In genomic region chr3:142280366-142281092, GRCm38 (mm10) we compare ENCODE assay signal across 12 mouse cellular contexts.
DNase-seq lines count a peak whose midpoint lies in the region; ATAC-seq and TF ChIP-seq lines count a peak whose summit lies in the region.
"Had no signal": no experiment of that assay in that cellular context is flagged by ENCODE, and none has a peak within 500 bp of the region (broad histone marks: within the 10 kb centered on the region; RNA-seq: fewer than 3 reads in every experiment).

No protein-coding gene starts in this region.

- H3K27ac ChIP-seq in forebrain, embryonic 15.5 days (replicated peaks): no peak overlapping the region
- no peak overlapping the region for H3K27ac ChIP-seq in forebrain, embryonic 10.5 days
- H3K27ac ChIP-seq in limb, embryonic 12.5 days: no peak overlapping the region
- H3K27ac ChIP-seq in limb, embryonic 10.5 days: no peak overlapping the region
- H3K27ac ChIP-seq in forebrain, postnatal 0 days (ENCODE audit: low read depth, low read length): no peak overlapping the region
- H3K27ac ChIP-seq in stomach, embryonic 14.5 days (ENCODE audit: low read length): peak overlapping the region; percentile 21; the same call in 1 of the 2 replicates
- H3K27ac ChIP-seq: hindbrain, embryonic 10.5 days; limb, embryonic 15.5 days had no signal

- no peak overlapping the region for H3K4me2 ChIP-seq in forebrain, embryonic 15.5 days (replicated peaks)
- H3K4me2 ChIP-seq in limb, embryonic 12.5 days: no peak overlapping the region
- no peak overlapping the region for H3K4me2 ChIP-seq in forebrain, postnatal 0 days (ENCODE audit: low read depth)
- H3K4me2 ChIP-seq in stomach, embryonic 14.5 days (replicated peaks; ENCODE audit: low read depth, low read length): no peak overlapping the region
- H3K4me2 ChIP-seq: limb, embryonic 15.5 days; midbrain, embryonic 11.5 days had no signal

- no peak for TF ChIP-seq CTCF in forebrain, postnatal 0 days (IDR thresholded peaks at IDR 0.05; ENCODE audit: low read depth)

- H3K36me3 ChIP-seq in forebrain, embryonic 15.5 days: no peaks in the 10 kb centered on the region
- peaks cover 6% of the 10 kb centered on the region; the same call in 1 of the 2 replicates for H3K36me3 ChIP-seq in forebrain, embryonic 10.5 days (replicated peaks)
- no peaks in the 10 kb centered on the region for H3K36me3 ChIP-seq in limb, embryonic 12.5 days
- H3K36me3 ChIP-seq in limb, embryonic 10.5 days: no peaks in the 10 kb centered on the region
- no peaks in the 10 kb centered on the region for H3K36me3 ChIP-seq in forebrain, postnatal 0 days (ENCODE audit: insufficient read depth)
- no peaks in the 10 kb centered on the region for H3K36me3 ChIP-seq in stomach, embryonic 14.5 days (ENCODE audit: control insufficient read depth, insufficient read depth, low read length)
- H3K36me3 ChIP-seq: hindbrain, embryonic 10.5 days; limb, embryonic 15.5 days had no signal

- no peak for DNase-seq in forebrain, embryonic 10.5 days (ENCODE audit: extremely low spot score, low spot score)
- no peak for DNase-seq in limb, embryonic 10.5 days (ENCODE audit: low spot score)
- no peak for DNase-seq in forebrain, postnatal 0 days
- DNase-seq in thymus, postnatal 14 days: no peak
- DNase-seq in urinary bladder, postnatal 14 days (ENCODE audit: low spot score): no peak
- DNase-seq: cerebellum, adult 18-20 months had no signal

- no peaks in the 10 kb centered on the region for H3K27me3 ChIP-seq in forebrain, embryonic 15.5 days
- H3K27me3 ChIP-seq in forebrain, embryonic 10.5 days (ENCODE audit: poor library complexity, severe bottlenecking): no peaks in the 10 kb centered on the region
- H3K27me3 ChIP-seq in limb, embryonic 12.5 days: peaks cover 12% of the 10 kb centered on the region
- peaks cover 21% of the 10 kb centered on the region; the same call in 1 of the 2 replicates for H3K27me3 ChIP-seq in limb, embryonic 10.5 days (ENCODE audit: low read depth, poor library complexity, severe bottlenecking)
- H3K27me3 ChIP-seq in forebrain, postnatal 0 days (ENCODE audit: insufficient read depth, low read length): no peaks in the 10 kb centered on the region
- no peaks in the 10 kb centered on the region for H3K27me3 ChIP-seq in stomach, embryonic 14.5 days (ENCODE audit: control insufficient read depth, insufficient read depth, low read length)
- H3K27me3 ChIP-seq: limb, embryonic 15.5 days had no signal

- peak; percentile 55 for ATAC-seq in forebrain, embryonic 15.5 days (replicated peaks)
- ATAC-seq in limb, embryonic 12.5 days (ENCODE audit: insufficient number of reproducible peaks, insufficient read depth, low FRiP score, low TSS enrichment, low read depth): peak; percentile 39; the same call in 1 of the 2 replicates
- peak; percentile 61 for ATAC-seq in forebrain, postnatal 0 days
- ATAC-seq in stomach, embryonic 14.5 days (ENCODE audit: insufficient number of reproducible peaks, insufficient read depth, low FRiP score, low read depth): no peak

- H3K9me3 ChIP-seq in forebrain, embryonic 15.5 days: no peaks in the 10 kb centered on the region
- H3K9me3 ChIP-seq in forebrain, embryonic 10.5 days: no peaks in the 10 kb centered on the region
- no peaks in the 10 kb centered on the region for H3K9me3 ChIP-seq in limb, embryonic 12.5 days
- no peaks in the 10 kb centered on the region for H3K9me3 ChIP-seq in limb, embryonic 10.5 days (replicated peaks)
- H3K9me3 ChIP-seq in forebrain, postnatal 0 days (ENCODE audit: low read length): no peaks in the 10 kb centered on the region
- H3K9me3 ChIP-seq in stomach, embryonic 14.5 days (ENCODE audit: control insufficient read depth, low read depth, low read length): no peaks in the 10 kb centered on the region
- H3K9me3 ChIP-seq: hindbrain, embryonic 10.5 days; limb, embryonic 15.5 days had no signal

- H3K4me1 ChIP-seq in forebrain, embryonic 15.5 days: peaks cover 3% of the 10 kb centered on the region; the same call in 1 of the 2 replicates
- H3K4me1 ChIP-seq in forebrain, embryonic 10.5 days: peaks cover 4% of the 10 kb centered on the region; the same call in 1 of the 2 replicates
- peaks cover 10% of the 10 kb centered on the region; the same call in 1 of the 2 replicates for H3K4me1 ChIP-seq in limb, embryonic 12.5 days (replicated peaks)
- peaks cover 16% of the 10 kb centered on the region for H3K4me1 ChIP-seq in limb, embryonic 10.5 days
- H3K4me1 ChIP-seq in forebrain, postnatal 0 days (ENCODE audit: insufficient read depth): no peaks in the 10 kb centered on the region
- peaks cover 6% of the 10 kb centered on the region; the same call in 1 of the 2 replicates for H3K4me1 ChIP-seq in stomach, embryonic 14.5 days (ENCODE audit: control insufficient read depth, insufficient read depth, low read length)

- WGBS in forebrain, embryonic 15.5 days: 47% methylated on average over 6 of the region's 6 CpGs
- 86% methylated on average over 6 of the region's 6 CpGs for WGBS in forebrain, embryonic 10.5 days
- 52% methylated on average over 6 of the region's 6 CpGs for WGBS in limb, embryonic 12.5 days
- 79% methylated on average over 6 of the region's 6 CpGs for WGBS in limb, embryonic 10.5 days
- WGBS in forebrain, postnatal 0 days: 57% methylated on average over 6 of the region's 6 CpGs
- 57% methylated on average over 6 of the region's 6 CpGs for WGBS in stomach, embryonic 14.5 days

- H3K4me3 ChIP-seq in forebrain, embryonic 15.5 days: no peak overlapping the region
- H3K4me3 ChIP-seq in forebrain, embryonic 10.5 days: no peak overlapping the region
- no peak overlapping the region for H3K4me3 ChIP-seq in limb, embryonic 12.5 days (replicated peaks)
- no peak overlapping the region for H3K4me3 ChIP-seq in limb, embryonic 10.5 days
- no peak overlapping the region for H3K4me3 ChIP-seq in forebrain, postnatal 0 days (ENCODE audit: low read depth, low read length)
- H3K4me3 ChIP-seq in stomach, embryonic 14.5 days (ENCODE audit: low read depth, low read length): no peak overlapping the region
- H3K4me3 ChIP-seq: hindbrain, embryonic 10.5 days; limb, embryonic 15.5 days had no signal

- no peak overlapping the region for H3K9ac ChIP-seq in forebrain, embryonic 15.5 days (replicated peaks)
- H3K9ac ChIP-seq in limb, embryonic 12.5 days (replicated peaks): no peak overlapping the region
- H3K9ac ChIP-seq in forebrain, postnatal 0 days: no peak overlapping the region
- H3K9ac ChIP-seq in stomach, embryonic 14.5 days (replicated peaks; ENCODE audit: low read depth, low read length): no peak overlapping the region
- H3K9ac ChIP-seq: limb, embryonic 15.5 days had no signal
